Mouse (Mus musculus) right cerebral cortex, postnatal 4 days (tissue): ENCODE results near the gene Fads6.
A peak's percentile ranks its signal among the peaks of the same experiment; 100 is the strongest.

Source experiments
- DNase-seq: peaks from one replicate; pipeline ENCODE4 v3.0.0-alpha.2; 2022

The Fads6 gene

GRCm38 (mm10) chr11:115249721-115250404 is 47.6 kb downstream of the Fads6 start:
- peak; percentile 33 for DNase-seq

- DNase-seq: no peak
Observed at GRCm38 (mm10) chr11:115247945-115248344, 49.5 kb downstream of the Fads6 start.

- no peak for DNase-seq
Observed at GRCm38 (mm10) chr11:115247240-115247639, 50.2 kb downstream of the Fads6 start.

GRCm38 (mm10) chr11:115246386-115246785 is 51.1 kb downstream of the Fads6 start:
- DNase-seq: no peak

- no peak for DNase-seq
Observed at GRCm38 (mm10) chr11:115244840-115245239, 52.6 kb downstream of the Fads6 start.

- no peak for DNase-seq
Observed at GRCm38 (mm10) chr11:115243783-115244182, 53.7 kb downstream of the Fads6 start.

GRCm38 (mm10) chr11:115242746-115243145 is 54.7 kb downstream of the Fads6 start:
- no peak for DNase-seq

- no peak for DNase-seq
Observed at GRCm38 (mm10) chr11:115241402-115241801, 56.1 kb downstream of the Fads6 start.

GRCm38 (mm10) chr11:115236570-115236969 is 60.9 kb downstream of the Fads6 start:
- no peak for DNase-seq

- DNase-seq: no peak
Observed at GRCm38 (mm10) chr11:115234320-115235044, 63.0 kb downstream of the Fads6 start.

GRCm38 (mm10) chr11:115233526-115234290 is 63.8 kb downstream of the Fads6 start:
- DNase-seq: no peak

GRCm38 (mm10) chr11:115232889-115233288 is 64.6 kb downstream of the Fads6 start:
- DNase-seq: no peak

- no peak for DNase-seq
Observed at GRCm38 (mm10) chr11:115231924-115232323, 65.5 kb downstream of the Fads6 start.

- DNase-seq: no peak
Observed at GRCm38 (mm10) chr11:115231168-115231915, 66.1 kb downstream of the Fads6 start.
